Mouse (Mus musculus) gastrocnemius, adult 2 months (tissue): ENCODE measurements at regions not wholly inside any gene's neighbourhood (a gene's known extent, or its start where the extent isn't known, plus 50 kb on each side); places are given as distances from the start of the nearest gene placed in this dataset.

Experiments used
- DNase-seq: peaks from one replicate; pipeline ENCODE4 v3.0.0; 2022
- H3K27ac ChIP-seq: fragments of 200-600 bp; 2 replicates; pipeline ENCODE4 v1.8.1; 2022; ENCODE audit warnings: mild to moderate bottlenecking
- H3K4me3 ChIP-seq: fragments of 200-600 bp; 2 replicates; pipeline ENCODE4 v1.8.1; 2022; ENCODE audit warnings: mild to moderate bottlenecking, moderate library complexity
- CTCF ChIP-seq: fragments of 200-600 bp; IDR thresholded peaks from 2 replicates; pipeline ENCODE4 v1.8.1; 2022; ENCODE audit warnings: antibody characterized with exemption, mild to moderate bottlenecking, moderate library complexity
- intact Hi-C: fragments of 180-260 bp; cut with DNase I; formaldehyde crosslinking; loops from one replicate; pipeline ENCODE4 v1.15.1; 2025

DNA sequence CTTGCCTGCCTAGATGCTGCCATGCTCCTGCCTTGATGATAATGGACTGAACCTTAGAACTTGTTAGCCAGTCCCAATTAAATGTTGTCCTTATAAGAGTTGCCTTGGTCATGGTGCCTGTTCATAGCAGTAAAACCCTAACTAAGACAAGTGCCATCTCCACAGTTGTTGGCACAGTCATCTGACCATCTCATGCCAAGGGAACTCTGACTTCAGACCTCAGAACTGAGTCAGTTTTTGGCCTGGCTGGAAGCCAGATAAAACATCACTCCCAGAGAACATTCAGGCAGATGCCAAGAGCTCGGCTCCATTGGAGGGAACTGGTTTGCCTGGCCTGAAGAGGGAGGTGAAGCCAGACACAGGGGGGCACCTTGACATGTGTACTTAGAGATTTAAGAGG lies 330.2 kb upstream of the Smim15 start:
- no peak overlapping the region for H3K4me3 ChIP-seq
- TF ChIP-seq CTCF, result no peak
- DNase-seq, result no peak
- intact Hi-C loops, result no loop called here
- H3K27ac ChIP-seq, result no peak overlapping the region

DNA sequence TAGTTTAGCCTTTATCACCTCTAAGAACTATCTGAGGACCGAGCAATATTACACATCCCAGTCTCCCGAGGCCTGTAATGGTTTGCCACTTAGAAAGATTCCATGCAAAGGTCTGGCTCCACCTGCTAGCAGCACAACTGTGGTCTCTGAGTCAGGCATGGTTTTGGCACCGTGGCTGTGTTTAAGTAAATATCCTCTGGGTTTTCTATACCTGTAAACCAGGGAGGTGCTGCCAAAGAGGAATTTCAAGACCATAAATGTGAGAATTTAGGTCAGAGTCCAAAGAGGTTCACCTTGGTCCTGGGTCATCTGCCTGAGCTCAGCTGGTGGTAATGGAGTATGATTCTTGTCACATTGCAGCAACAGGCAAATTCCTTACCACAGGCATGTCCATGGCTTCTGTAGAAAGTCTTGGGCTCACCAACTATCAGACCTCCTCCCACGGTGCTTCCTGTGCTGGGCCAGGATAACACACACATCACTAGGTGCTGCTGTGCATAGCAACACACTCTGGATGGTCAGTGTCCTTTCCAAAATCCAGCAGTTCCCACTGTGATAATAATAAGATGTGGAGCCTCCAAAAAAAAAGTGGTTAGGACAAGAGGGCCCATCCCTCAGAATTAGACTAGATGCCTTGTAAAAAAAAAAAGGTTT lies 332.8 kb upstream of the Smim15 start:
- Histone ChIP-seq H3K4me3 (no peak overlapping the region), H3K27ac (no peak overlapping the region)
- TF ChIP-seq CTCF, result no peak
- no peak for DNase-seq
- intact Hi-C loops, result no loop called here

DNA sequence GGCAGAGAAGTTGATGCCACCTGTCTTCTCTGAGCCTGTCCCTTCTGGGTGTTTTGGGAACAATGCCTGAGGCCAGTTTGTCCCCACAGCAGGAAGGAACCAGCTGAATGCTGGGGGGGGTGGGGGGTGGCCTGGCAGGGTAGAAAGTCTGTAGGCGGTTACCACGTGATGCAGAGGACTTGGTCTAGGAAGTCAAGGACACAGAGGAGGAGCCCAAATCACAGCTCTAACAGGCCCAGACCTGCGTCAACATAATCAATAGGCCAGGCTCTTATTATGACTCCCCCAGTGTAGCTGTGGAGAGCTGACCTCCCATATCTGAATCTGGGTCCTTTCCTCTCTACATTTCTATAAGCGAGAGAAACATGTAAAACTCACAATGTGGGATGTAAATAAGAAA lies 333.9 kb upstream of the Smim15 start:
- no peak overlapping the region for H3K4me3 ChIP-seq
- intact Hi-C loops, result no loop called here
- no peak for DNase-seq
- no peak for TF ChIP-seq CTCF
- H3K27ac ChIP-seq, result no peak overlapping the region

DNA sequence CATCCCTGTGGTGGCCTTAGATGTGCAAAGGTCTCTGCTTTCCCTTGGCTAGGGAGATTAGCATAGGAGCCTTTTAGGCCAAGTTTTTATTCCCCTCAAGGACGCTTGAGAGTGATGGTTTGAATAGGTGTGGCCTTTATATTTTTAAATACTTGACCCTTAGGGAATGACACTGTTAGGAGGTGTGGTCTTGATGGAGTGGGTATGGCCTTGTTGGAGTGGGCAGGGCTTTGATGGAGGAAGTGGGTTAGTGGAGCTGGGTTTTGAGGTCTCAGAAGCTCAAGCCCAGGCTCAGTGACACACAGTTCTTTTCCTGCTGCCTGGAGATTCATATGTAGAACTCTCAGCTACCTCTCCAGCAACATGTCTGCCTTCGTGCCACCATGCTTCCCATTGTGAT lies 334.4 kb upstream of the Smim15 start:
- Histone ChIP-seq H3K27ac (no peak overlapping the region), H3K4me3 (no peak overlapping the region)
- no peak for TF ChIP-seq CTCF
- no peak for DNase-seq
- intact Hi-C loops, result no loop called here

DNA sequence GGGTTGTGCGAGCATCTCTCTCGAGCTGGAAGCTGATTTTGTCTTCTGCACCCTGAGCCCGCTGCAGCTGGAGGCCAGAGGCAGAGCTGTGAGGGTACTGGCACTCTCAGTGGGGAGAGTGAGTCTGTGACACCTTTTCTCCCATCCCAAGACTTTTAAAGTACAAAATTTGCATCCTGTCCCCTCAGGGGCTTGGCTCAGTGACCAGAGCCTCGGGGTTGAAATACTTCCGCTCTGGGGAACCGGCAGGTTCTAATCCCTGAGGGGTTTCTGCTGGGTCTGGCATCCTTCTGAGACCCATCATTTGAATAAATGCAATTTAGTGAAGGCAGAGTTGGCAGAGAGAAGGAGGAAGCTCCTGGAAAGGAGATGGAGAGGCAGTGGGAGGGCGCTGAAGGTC lies 340.5 kb upstream of the Smim15 start:
- H3K4me3 ChIP-seq, result no peak overlapping the region

DNA sequence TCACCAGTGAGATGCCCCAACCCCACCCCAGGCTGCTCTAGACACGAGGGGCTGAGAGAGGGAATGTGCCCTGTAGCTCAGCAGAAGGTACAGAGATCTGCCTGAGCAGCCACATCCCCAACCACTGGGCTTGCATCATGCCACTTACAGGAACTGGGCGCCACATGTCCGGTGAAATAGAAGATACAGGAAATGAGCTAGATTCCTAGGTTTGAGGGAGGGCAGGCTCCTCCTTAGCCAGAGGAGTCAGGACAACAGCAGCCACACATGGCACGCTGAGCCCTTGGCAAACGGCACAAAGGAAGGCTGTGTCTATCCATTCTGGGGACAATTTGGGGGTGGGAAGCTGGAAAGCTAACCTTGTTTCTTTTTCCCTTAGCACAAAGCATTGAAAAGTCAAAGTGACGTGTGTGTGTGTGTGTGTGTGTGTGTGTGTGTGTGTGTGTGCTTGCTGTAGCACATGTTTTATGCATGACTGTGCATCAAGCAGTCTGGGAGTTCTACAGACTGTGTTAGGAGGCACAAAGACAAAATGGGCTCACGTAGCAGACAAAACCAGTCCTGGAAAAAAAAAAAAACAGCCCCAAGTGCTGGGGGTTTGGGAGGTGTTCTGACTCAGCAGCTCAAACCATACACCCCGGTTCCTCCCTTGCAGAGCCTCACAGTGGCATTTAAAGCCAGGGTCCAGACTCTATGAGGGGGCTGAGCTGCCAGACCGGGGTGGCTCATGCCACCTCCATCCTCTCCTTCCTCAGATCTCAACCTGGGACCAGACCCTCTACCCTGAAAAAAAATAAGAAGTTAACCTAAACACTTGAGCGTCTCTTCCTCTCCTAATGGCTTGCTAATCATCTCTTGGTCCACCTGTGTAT lies 343.7 kb upstream of the Smim15 start:
- DNase-seq, result no peak
- intact Hi-C loops, result no loop called here
- no peak overlapping the region for H3K27ac ChIP-seq
- no peak overlapping the region for H3K4me3 ChIP-seq
- no peak for TF ChIP-seq CTCF

More for the DNA sequence above, 340.5 kb upstream of the Smim15 start:
- intact Hi-C loops, result no loop called here
- DNase-seq, result no peak
- no peak for TF ChIP-seq CTCF
- H3K27ac ChIP-seq, result no peak overlapping the region

DNA sequence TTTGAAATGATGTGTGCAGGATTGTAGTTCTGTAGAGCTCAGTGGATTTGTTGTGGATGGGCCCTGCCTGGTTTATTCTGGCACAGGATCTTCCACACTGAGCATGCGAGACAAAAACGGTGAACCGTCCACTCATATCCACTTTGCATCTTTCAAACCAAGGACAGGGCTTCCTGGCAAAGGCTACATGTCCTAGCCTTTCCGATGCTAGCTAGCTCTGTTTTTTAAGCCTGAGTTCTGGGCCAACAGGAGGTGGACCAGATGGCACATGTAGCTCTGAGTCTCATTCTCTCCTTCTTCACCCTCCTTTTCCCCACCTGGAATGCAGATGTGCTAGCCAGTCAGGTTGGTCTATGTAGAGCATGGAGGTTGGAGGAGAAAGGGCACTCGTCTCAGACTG lies 345.0 kb upstream of the Smim15 start:
- Histone ChIP-seq H3K27ac (no peak overlapping the region), H3K4me3 (no peak overlapping the region)
- no peak for DNase-seq
- intact Hi-C loops, result no loop called here
- no peak for TF ChIP-seq CTCF

DNA sequence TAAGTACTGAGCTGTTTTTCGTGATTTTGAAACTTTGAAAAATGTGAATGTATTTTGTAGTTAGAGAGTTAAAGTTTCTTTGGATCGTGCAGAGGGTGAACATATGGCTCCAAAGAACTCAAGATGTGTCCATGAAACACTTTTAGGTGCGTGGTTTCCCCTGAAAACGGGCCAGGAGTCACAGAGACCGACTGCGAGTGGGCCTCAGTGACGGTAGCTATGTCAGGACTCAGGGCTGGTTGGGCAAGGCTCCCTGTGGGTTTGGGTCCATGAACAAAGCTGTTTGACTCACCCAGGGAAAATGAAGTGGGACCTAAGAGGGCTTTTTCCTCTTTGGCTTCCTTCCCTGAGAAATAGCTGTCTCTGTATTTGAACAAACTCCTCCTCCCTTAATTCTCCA lies 345.9 kb upstream of the Smim15 start:
- Histone ChIP-seq H3K4me3 (no peak overlapping the region), H3K27ac (no peak overlapping the region)
- TF ChIP-seq CTCF, result no peak
- no peak for DNase-seq
- intact Hi-C loops, result no loop called here

DNA sequence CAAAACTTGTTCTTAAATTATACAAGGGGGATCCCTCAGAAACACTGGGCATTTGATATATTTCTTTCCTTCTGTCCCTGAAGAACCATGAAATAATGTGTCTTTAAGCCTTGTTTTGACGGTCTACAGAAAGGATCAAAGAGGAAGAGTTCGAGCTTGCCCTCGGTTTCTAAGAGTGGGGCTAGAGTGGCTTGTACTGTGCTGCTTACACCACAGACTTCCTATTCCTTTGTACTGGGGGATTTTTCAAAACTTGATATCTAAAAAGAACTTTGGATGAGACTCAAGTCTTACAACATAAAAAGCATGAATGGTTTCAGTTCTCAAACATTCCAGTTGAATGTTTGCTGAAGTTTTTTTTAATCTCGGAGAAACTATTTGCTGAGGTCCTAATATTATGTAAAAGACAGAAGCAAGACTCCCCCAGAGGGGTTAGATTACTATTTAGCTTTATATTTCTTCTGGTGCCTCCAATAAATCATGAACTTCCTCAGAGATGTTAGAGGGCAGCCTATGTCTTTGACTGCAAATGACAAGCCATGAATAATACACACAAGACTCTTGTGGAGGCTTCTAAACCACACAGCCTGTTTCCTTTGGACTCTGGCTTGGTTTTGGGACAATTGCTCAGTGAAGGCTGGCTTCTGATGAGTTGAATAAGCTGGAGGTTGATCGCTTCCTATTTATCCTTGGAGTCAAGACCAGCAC lies 352.0 kb upstream of the Smim15 start:
- TF ChIP-seq CTCF, result no peak
- intact Hi-C loops, result no loop called here
- no peak for DNase-seq
- H3K27ac ChIP-seq, result no peak overlapping the region
- no peak overlapping the region for H3K4me3 ChIP-seq

DNA sequence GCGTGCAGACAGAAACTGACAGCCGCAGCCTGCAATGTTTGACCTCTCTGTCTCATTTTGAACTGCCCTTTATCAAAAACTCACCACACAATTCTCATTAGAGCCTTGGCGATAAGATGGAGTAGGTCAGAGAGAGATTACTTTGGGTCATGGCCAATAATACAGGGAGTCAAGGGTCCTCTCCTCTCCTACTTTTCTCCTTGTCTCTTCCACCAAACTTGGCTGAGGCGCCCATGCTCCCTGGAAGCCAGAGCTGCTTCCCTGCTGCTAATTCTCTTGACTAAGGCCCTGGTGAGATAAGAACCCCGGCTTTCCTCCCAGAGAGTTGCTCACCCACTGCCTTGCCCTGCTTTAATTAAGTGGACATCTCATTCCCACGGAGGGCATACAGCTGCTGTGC lies 355.3 kb upstream of the Smim15 start:
- H3K27ac ChIP-seq, result no peak overlapping the region
- DNase-seq, result no peak
- TF ChIP-seq CTCF, result no peak
- intact Hi-C loops, result no loop called here
- no peak overlapping the region for H3K4me3 ChIP-seq

DNA sequence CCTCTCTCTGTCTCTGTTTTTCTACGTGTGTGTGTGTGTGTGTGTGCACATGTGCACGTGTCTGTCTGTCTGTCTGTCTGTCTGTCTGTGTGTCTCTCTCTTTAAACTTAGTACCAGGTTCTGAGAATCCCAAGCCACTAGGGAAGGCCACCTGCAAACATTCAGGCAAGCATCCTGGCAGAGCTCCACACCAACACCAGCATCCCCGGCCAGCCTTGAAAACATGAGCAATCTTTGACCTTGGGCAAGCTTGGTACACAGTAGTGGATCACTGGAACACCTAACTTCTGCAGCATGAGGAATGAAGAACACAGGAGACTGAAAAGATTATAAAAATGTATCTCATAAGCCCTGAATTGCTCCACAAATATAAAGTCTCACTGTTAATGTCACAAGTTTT lies 359.0 kb upstream of the Smim15 start:
- intact Hi-C loops, result no loop called here
- no peak overlapping the region for H3K4me3 ChIP-seq
- no peak for TF ChIP-seq CTCF
- no peak overlapping the region for H3K27ac ChIP-seq
- DNase-seq, result no peak

DNA sequence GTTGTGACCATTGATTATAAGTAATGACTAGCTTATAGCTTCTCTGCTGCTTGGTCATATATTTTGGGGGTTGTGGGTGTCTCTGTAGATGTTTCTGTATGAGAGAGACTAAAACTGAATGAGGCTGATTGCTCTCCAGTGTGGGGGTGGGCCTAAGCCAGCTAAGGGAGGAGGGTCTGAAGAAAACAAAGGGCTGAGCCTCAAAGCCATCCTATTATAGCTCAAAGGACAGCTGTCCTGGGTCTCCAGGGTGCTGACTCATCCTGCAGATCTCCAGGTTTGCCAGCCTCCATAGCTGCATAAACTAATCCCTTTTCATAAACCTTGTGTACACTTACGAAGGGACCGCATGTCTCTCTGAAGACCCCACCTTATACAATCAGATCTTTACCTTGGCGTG lies 360.3 kb upstream of the Smim15 start:
- no peak for TF ChIP-seq CTCF
- DNase-seq, result no peak
- no peak overlapping the region for H3K27ac ChIP-seq
- H3K4me3 ChIP-seq, result no peak overlapping the region
- intact Hi-C loops, result no loop called here

DNA sequence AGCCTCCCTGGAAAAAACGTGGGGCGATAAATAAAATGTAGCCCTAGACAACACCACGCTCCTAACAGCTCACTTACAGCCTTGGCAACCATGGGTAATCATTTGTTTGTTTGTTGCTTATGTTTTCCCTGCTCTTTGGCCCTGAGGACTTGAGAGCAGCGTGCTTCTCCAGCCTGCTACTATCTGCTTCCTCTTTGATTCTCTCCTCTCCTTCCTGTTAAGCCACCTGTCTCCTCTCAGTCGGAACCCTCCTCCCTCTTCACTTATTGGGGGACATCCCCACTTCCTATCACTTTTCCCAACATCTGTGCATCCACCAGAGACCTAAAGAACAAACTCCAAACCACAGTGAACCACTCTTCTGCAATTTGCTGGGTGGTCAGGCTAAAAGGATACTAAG lies 362.5 kb upstream of the Smim15 start:
- no peak overlapping the region for H3K4me3 ChIP-seq
- intact Hi-C loops, result no loop called here
- TF ChIP-seq CTCF, result no peak
- DNase-seq, result no peak
- H3K27ac ChIP-seq, result no peak overlapping the region
